ENCODE assay signal across 20 mouse cellular contexts in genomic region chr1:119143808-119144207, GRCm38 (mm10).
DNase-seq lines count a peak whose midpoint lies in the region; ATAC-seq and TF ChIP-seq lines count a peak whose summit lies in the region.
"Had no signal": no experiment of that assay in that cellular context is flagged by ENCODE, and none has a peak within 500 bp of the region (broad histone marks: within the 10 kb centered on the region; RNA-seq: fewer than 3 reads in every experiment).

No protein-coding gene starts in this region.

- TF ChIP-seq POLR2A in limb, embryonic 14.5 days (IDR thresholded peaks at IDR 0.05; ENCODE audit: borderline replicate concordance, extremely low read depth, insufficient read depth, insufficient read length), result no peak

- H3K9ac ChIP-seq in hindbrain, postnatal 0 days (replicated peaks; ENCODE audit: low read length), result no peak overlapping the region
- H3K9ac ChIP-seq in hindbrain, embryonic 12.5 days, result no peak overlapping the region
- no peak overlapping the region for H3K9ac ChIP-seq in limb, embryonic 14.5 days (ENCODE audit: low read depth, low read length, severe bottlenecking)
- H3K9ac ChIP-seq: liver, postnatal 0 days; stomach, embryonic 15.5 days had no signal

- H3K36me3 ChIP-seq in hindbrain, postnatal 0 days (ENCODE audit: insufficient read depth, low read length), result no peaks in the 10 kb centered on the region
- H3K36me3 ChIP-seq in hindbrain, embryonic 12.5 days, result no peaks in the 10 kb centered on the region
- H3K36me3 ChIP-seq in limb, embryonic 14.5 days (ENCODE audit: control insufficient read depth, insufficient read depth, low read length), result no peaks in the 10 kb centered on the region
- H3K36me3 ChIP-seq: heart, embryonic 10.5 days; stomach, embryonic 15.5 days had no signal

- H3K4me3 ChIP-seq in hindbrain, postnatal 0 days (ENCODE audit: low read length), result no peak overlapping the region
- H3K4me3 ChIP-seq in hindbrain, embryonic 12.5 days, result no peak overlapping the region
- H3K4me3 ChIP-seq in limb, embryonic 14.5 days (replicated peaks; ENCODE audit: low read length), result no peak overlapping the region
- H3K4me3 ChIP-seq: erythroblast, embryonic 14.5 days; heart, embryonic 10.5 days; stomach, embryonic 15.5 days had no signal

- ATAC-seq in hindbrain, postnatal 0 days, result peak; percentile 27
- ATAC-seq in hindbrain, embryonic 12.5 days (ENCODE audit: low FRiP score), result no peak
- no peak for ATAC-seq in limb, embryonic 14.5 days (ENCODE audit: low FRiP score, low read depth)
- ATAC-seq: CD4-positive, CD25-positive, alpha-beta regulatory T cell, adult 4 months; intestine, embryonic 16.5 days; liver, postnatal 0 days; Patski had no signal

- no peaks in the 10 kb centered on the region for H3K27me3 ChIP-seq in hindbrain, postnatal 0 days (ENCODE audit: insufficient read depth, low read length)
- no peaks in the 10 kb centered on the region for H3K27me3 ChIP-seq in hindbrain, embryonic 12.5 days
- H3K27me3 ChIP-seq in limb, embryonic 14.5 days (ENCODE audit: control insufficient read depth, insufficient read depth, low read length), result no peaks in the 10 kb centered on the region
- H3K27me3 ChIP-seq: Patski; stomach, embryonic 15.5 days had no signal

- no peaks in the 10 kb centered on the region for H3K9me3 ChIP-seq in hindbrain, postnatal 0 days (ENCODE audit: low read length)
- no peaks in the 10 kb centered on the region for H3K9me3 ChIP-seq in hindbrain, embryonic 12.5 days (replicated peaks)
- H3K9me3 ChIP-seq in limb, embryonic 14.5 days (ENCODE audit: control insufficient read depth, low read length), result no peaks in the 10 kb centered on the region
- H3K9me3 ChIP-seq: heart, embryonic 10.5 days; stomach, embryonic 15.5 days had no signal

- H3K27ac ChIP-seq in hindbrain, postnatal 0 days, result 0 out of 2 replicates have a peak overlapping the region, but pooled peaks have one; percentile 32
- H3K27ac ChIP-seq in hindbrain, embryonic 12.5 days, result no peak overlapping the region
- H3K27ac ChIP-seq in limb, embryonic 14.5 days (replicated peaks; ENCODE audit: low read depth, low read length), result peak overlapping the region; percentile 34; the same call in 1 of the 2 replicates
- H3K27ac ChIP-seq: heart, embryonic 10.5 days; stomach, embryonic 15.5 days had no signal

- TF ChIP-seq CTCF in hindbrain, postnatal 0 days (IDR thresholded peaks at IDR 0.05; ENCODE audit: low read depth), result no peak

- H3K4me2 ChIP-seq in hindbrain, postnatal 0 days (ENCODE audit: low read depth, low read length), result no peak overlapping the region
- no peak overlapping the region for H3K4me2 ChIP-seq in hindbrain, embryonic 12.5 days (replicated peaks)
- H3K4me2 ChIP-seq in limb, embryonic 14.5 days (replicated peaks; ENCODE audit: low read depth, low read length, severe bottlenecking), result no peak overlapping the region
- H3K4me2 ChIP-seq: stomach, embryonic 15.5 days had no signal

- no peak for DNase-seq in hindbrain, postnatal 0 days (ENCODE audit: low spot score)
- DNase-seq in ES-CJ7 (ENCODE audit: low read depth, low spot score) (peak; percentile 40), ZHBTc4 (ENCODE audit: low read depth, low spot score) (peak; percentile 49), MN1 (ENCODE audit: low spot score) (no peak)
- peak; percentile 41 for DNase-seq in limb, embryonic 14.5 days (ENCODE audit: low spot score)
- no peak for DNase-seq in urinary bladder, postnatal 14 days (ENCODE audit: low spot score)
- DNase-seq: cerebellum, adult 11 months; cerebellum, postnatal 25 days; gastrocnemius, postnatal 14 days; heart, postnatal 14 days; kidney, postnatal 25 days; liver, postnatal 0 days; retina, postnatal 1 day had no signal

- H3K4me1 ChIP-seq in hindbrain, postnatal 0 days (ENCODE audit: insufficient read depth, low read length), result no peaks in the 10 kb centered on the region
- H3K4me1 ChIP-seq in hindbrain, embryonic 12.5 days, result no peaks in the 10 kb centered on the region
- H3K4me1 ChIP-seq in limb, embryonic 14.5 days (ENCODE audit: control insufficient read depth, insufficient read depth, low read length), result peaks cover 13% of the 10 kb centered on the region; the same call in 1 of the 2 replicates
- H3K4me1 ChIP-seq: heart, embryonic 10.5 days; stomach, embryonic 15.5 days had no signal

- 39% methylated on average over 11 of the region's 11 CpGs for WGBS in hindbrain, postnatal 0 days
- WGBS in hindbrain, embryonic 12.5 days, result 51% methylated on average over 11 of the region's 11 CpGs
- WGBS in limb, embryonic 14.5 days, result 23% methylated on average over 11 of the region's 11 CpGs

Comparison
In these comparisons a context has a peak if more than half of its experiments do, and no peak if none do; other contexts are left out.
1. DNase-seq: peak in ES-CJ7 (single experiment), ZHBTc4 (single experiment) and limb, embryonic 14.5 days (single experiment); none in hindbrain, postnatal 0 days (single experiment), MN1 (single experiment) and urinary bladder, postnatal 14 days (single experiment).